Comparison of ENCODE assay signal across 9 mouse cellular contexts in genomic region chr5:147314646-147315431, GRCm38 (mm10). TPM values are rescaled to one million over a fixed set of nuclear protein-coding genes. Genes with fewer than 3 reads are reported as not detected.
DNase-seq lines count a peak whose midpoint lies in the region; ATAC-seq and TF ChIP-seq lines count a peak whose summit lies in the region.
"Had no signal": no experiment of that assay in that cellular context is flagged by ENCODE, and none has a peak within 500 bp of the region (broad histone marks: within the 10 kb centered on the region; RNA-seq: fewer than 3 reads in every experiment).

No protein-coding gene starts in this region.

- peak overlapping the region; percentile 52 for H3K4me2 ChIP-seq in heart, embryonic 12.5 days

- H3K9ac ChIP-seq in heart, embryonic 12.5 days: no peak overlapping the region
- no peak overlapping the region for H3K9ac ChIP-seq in ES-Bruce4 (ENCODE audit: low read depth, poor library complexity, severe bottlenecking)
- H3K9ac ChIP-seq: liver, embryonic 14.5 days had no signal

- TF ChIP-seq EP300 in ES-Bruce4 (IDR thresholded peaks at IDR 0.05; ENCODE audit: insufficient read depth, low read depth, low read length): no peak

- no peak for TF ChIP-seq POLR2A in ES-Bruce4 (IDR thresholded peaks at IDR 0.05; ENCODE audit: insufficient read depth, low read length)
- no peak for TF ChIP-seq POLR2A in brain, embryonic 14.5 days (IDR thresholded peaks at IDR 0.05; ENCODE audit: borderline replicate concordance, extremely low read depth, insufficient read depth, insufficient read length, poor library complexity, severe bottlenecking)

- H3K27ac ChIP-seq in heart, embryonic 12.5 days (ENCODE audit: poor library complexity, severe bottlenecking): no peak overlapping the region
- no peak overlapping the region for H3K27ac ChIP-seq in ES-Bruce4 (ENCODE audit: insufficient read depth, low read length)
- H3K27ac ChIP-seq: liver, embryonic 14.5 days had no signal

- 1% methylated on average over 39 of the region's 39 CpGs for WGBS in heart, embryonic 12.5 days

- DNase-seq in heart, adult 8-10 months (ENCODE audit: low spot score): no peak
- peak; percentile 41 for DNase-seq in brain, embryonic 14.5 days (ENCODE audit: low read depth)
- DNase-seq in layer of hippocampus, postnatal 14 days (ENCODE audit: low spot score in 2 of 2): no peak
- DNase-seq in left cerebral cortex, postnatal 14 days (ENCODE audit: low spot score in 2 of 2): no peak

- H3K36me3 ChIP-seq in heart, embryonic 12.5 days: no peaks in the 10 kb centered on the region
- no peaks in the 10 kb centered on the region for H3K36me3 ChIP-seq in ES-Bruce4 (ENCODE audit: control insufficient read depth, insufficient read depth, low read length, poor library complexity, severe bottlenecking)

- ATAC-seq in heart, embryonic 12.5 days (ENCODE audit: insufficient number of reproducible peaks, low FRiP score): 0 out of 2 replicates have a peak, but pooled peaks have one; percentile 42
- ATAC-seq in megakaryocyte-erythroid progenitor cell, adult 5-6 weeks (replicated peaks; ENCODE audit: low FRiP score, low TSS enrichment, poor library complexity, severe bottlenecking): peak; percentile 46; the same call in 1 of the 2 replicates
- no peak for ATAC-seq in frontal cortex, adult (ENCODE audit: low TSS enrichment)

- H3K4me3 ChIP-seq in heart, embryonic 12.5 days: peak overlapping the region; percentile 26
- peak overlapping the region; percentile 34 for H3K4me3 ChIP-seq in ES-Bruce4 (ENCODE audit: low read depth, low read length)

- TF ChIP-seq CTCF in ES-Bruce4 (IDR thresholded peaks at IDR 0.05; ENCODE audit: low read depth, low read length): no peak
- TF ChIP-seq CTCF in brain, embryonic 14.5 days (IDR thresholded peaks at IDR 0.05; ENCODE audit: borderline replicate concordance, extremely low read depth, insufficient read depth, insufficient read length): no peak

- H3K4me1 ChIP-seq in heart, embryonic 12.5 days (replicated peaks): peaks cover 10% of the 10 kb centered on the region
- H3K4me1 ChIP-seq in ES-Bruce4 (ENCODE audit: control insufficient read depth, insufficient read depth, low read length): no peaks in the 10 kb centered on the region

- peaks cover 91% of the 10 kb centered on the region for H3K27me3 ChIP-seq in heart, embryonic 12.5 days (replicated peaks)
- peaks cover 24% of the 10 kb centered on the region for H3K27me3 ChIP-seq in ES-Bruce4 (ENCODE audit: control insufficient read depth, insufficient read depth, low read length, poor library complexity, severe bottlenecking)

- no peaks in the 10 kb centered on the region for H3K9me3 ChIP-seq in heart, embryonic 12.5 days (replicated peaks)
- H3K9me3 ChIP-seq in ES-Bruce4 (replicated peaks; ENCODE audit: control insufficient read depth, insufficient read depth, low read length, poor library complexity, severe bottlenecking): no peaks in the 10 kb centered on the region

- intact Hi-C loops in left cerebral cortex, postnatal 14 days (cut with DNase I): loop anchor here (5.0 kb wide), 2 partner anchors 43 to 608 kb away; no protein-coding TSS in a partner anchor

RNA-seq across cellular contexts. Expression of gene Urad, which starts 7.4 kb away (rescaled TPM):
- polyA plus RNA-seq in heart, embryonic 12.5 days (2016; fragmentation: Nextera tagmentation; extraction: Ambion mirVana): not detected in 2 replicates
- total RNA-seq in heart, adult 8-10 months (2022): not detected
- polyA plus RNA-seq in ES-Bruce4 (2011; ENCODE audit: insufficient read depth, insufficient read length, low read depth, missing spikeins): not detected in 2 replicates
- not detected in 2 replicates for polyA plus RNA-seq in brain, embryonic 14.5 days (2012; rRNA removed)
- not detected in 2 replicates for total RNA-seq in megakaryocyte-erythroid progenitor cell, adult 5-6 weeks (2014; fragmentation: Nextera tagmentation)
- total RNA-seq in megakaryocyte-erythroid progenitor cell, adult 5-6 weeks (2017): not detected in 2 replicates
- not detected for total RNA-seq in layer of hippocampus, postnatal 14 days (2021)
- not detected for total RNA-seq in left cerebral cortex, postnatal 14 days (2021)

RNA-seq across cellular contexts. Expression of gene Cdx2, which starts 7.8 kb away (rescaled TPM):
- not detected in 2 replicates for polyA plus RNA-seq in heart, embryonic 12.5 days (2016; fragmentation: Nextera tagmentation; extraction: Ambion mirVana)
- total RNA-seq in heart, adult 8-10 months (2022): not detected
- 0.70 and 1.1 TPM in 2 replicates for polyA plus RNA-seq in ES-Bruce4 (2011; ENCODE audit: insufficient read depth, insufficient read length, low read depth, missing spikeins)
- polyA plus RNA-seq in brain, embryonic 14.5 days (2012; rRNA removed): not detected in 2 replicates
- total RNA-seq in megakaryocyte-erythroid progenitor cell, adult 5-6 weeks (2014; fragmentation: Nextera tagmentation): not detected in 2 replicates
- total RNA-seq in megakaryocyte-erythroid progenitor cell, adult 5-6 weeks (2017): not detected in 2 replicates
- not detected for total RNA-seq in layer of hippocampus, postnatal 14 days (2021)
- not detected for total RNA-seq in left cerebral cortex, postnatal 14 days (2021)
- polyA plus RNA-seq: liver, embryonic 14.5 days had no signal

RNA-seq across cellular contexts. Expression of gene Pdx1, which starts 45.1 kb away (rescaled TPM):
- not detected in 2 replicates for polyA plus RNA-seq in heart, embryonic 12.5 days (2016; fragmentation: Nextera tagmentation; extraction: Ambion mirVana)
- total RNA-seq in heart, adult 8-10 months (2022): not detected
- polyA plus RNA-seq in ES-Bruce4 (2011; ENCODE audit: insufficient read depth, insufficient read length, low read depth, missing spikeins): not detected in 2 replicates
- not detected in 2 replicates for polyA plus RNA-seq in brain, embryonic 14.5 days (2012; rRNA removed)
- not detected in 2 replicates for total RNA-seq in megakaryocyte-erythroid progenitor cell, adult 5-6 weeks (2014; fragmentation: Nextera tagmentation)
- not detected in 2 replicates for total RNA-seq in megakaryocyte-erythroid progenitor cell, adult 5-6 weeks (2017)
- total RNA-seq in layer of hippocampus, postnatal 14 days (2021): not detected
- total RNA-seq in left cerebral cortex, postnatal 14 days (2021): not detected
